Mouse (Mus musculus) C2C12 (cell line): ENCODE measurements around the gene Thrsp.

Experiments used
- CTCF ChIP-seq: IDR thresholded peaks from one replicate; pipeline ENCODE4 v1.5.1; 2011; ENCODE audit not compliant: control insufficient read depth, insufficient read depth, insufficient read length
- MAX ChIP-seq: IDR thresholded peaks from one replicate; pipeline ENCODE4 v1.6.1; 2011; ENCODE audit warnings: mild to moderate bottlenecking, control low read depth
- MYOD1 ChIP-seq: IDR thresholded peaks from one replicate; pipeline ENCODE4 v1.6.1; 2011; ENCODE audit warnings: low read depth; ENCODE audit not compliant: control insufficient read depth, insufficient read length
- MYOG ChIP-seq: IDR thresholded peaks from one replicate; pipeline ENCODE4 v1.6.1; 2011; ENCODE audit not compliant: control insufficient read depth, insufficient read length; ENCODE audit errors: extremely low read depth
- USF1 ChIP-seq: IDR thresholded peaks from one replicate; pipeline ENCODE4 v1.6.1; 2011; ENCODE audit warnings: low read depth, mild to moderate bottlenecking, control low read depth, moderate library complexity

DNA sequence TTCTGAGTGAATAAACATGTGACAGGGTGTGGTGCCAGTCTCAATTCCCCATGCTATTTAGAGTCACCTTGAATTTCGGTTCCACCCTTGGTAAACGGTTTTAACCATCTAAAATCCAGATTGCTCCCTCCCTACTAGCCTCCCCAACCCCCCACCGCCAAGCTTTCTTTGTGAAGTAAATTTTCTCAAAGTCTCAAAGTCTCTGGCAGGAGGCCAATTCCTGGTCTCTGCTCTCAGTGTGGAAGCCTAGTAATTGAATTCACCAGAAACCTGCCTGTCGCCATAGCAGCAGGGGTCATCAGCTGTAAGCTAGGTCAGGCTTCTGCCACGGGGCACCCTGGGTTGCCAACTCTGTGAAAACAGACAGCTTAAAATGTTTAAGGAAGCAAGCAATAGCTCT, 12.2 kb upstream of the Thrsp start:
- TF ChIP-seq MAX (no peak), MYOG (no peak), CTCF (no peak), USF1 (no peak), MYOD1 (no peak)
